Mouse (Mus musculus) T-cell, adult 2 months (primary cell): ENCODE measurements around the gene Klrb1f.
"Not testable (repeated sequence)": the region's sequence is repeated elsewhere in the genome, so short reads cannot be mapped to it uniquely, and the experiment has no call there.

ENCODE experiments used
- DNase-seq: peaks from one replicate; pipeline ENCODE4 v3.0.0; 2022; ENCODE audit warnings: low spot score

Klrb1f gene

GRCm38 (mm10) chr6:129045601-129046000 lies at the start of gene Klrb1f:
Gene Klrb1f (plus strand): TSS chr6:129045901.
- no peak for DNase-seq

GRCm38 (mm10) chr6:128996054-128996767 lies 49.5 kb upstream of the Klrb1f start:
- DNase-seq: no peak

DNA sequence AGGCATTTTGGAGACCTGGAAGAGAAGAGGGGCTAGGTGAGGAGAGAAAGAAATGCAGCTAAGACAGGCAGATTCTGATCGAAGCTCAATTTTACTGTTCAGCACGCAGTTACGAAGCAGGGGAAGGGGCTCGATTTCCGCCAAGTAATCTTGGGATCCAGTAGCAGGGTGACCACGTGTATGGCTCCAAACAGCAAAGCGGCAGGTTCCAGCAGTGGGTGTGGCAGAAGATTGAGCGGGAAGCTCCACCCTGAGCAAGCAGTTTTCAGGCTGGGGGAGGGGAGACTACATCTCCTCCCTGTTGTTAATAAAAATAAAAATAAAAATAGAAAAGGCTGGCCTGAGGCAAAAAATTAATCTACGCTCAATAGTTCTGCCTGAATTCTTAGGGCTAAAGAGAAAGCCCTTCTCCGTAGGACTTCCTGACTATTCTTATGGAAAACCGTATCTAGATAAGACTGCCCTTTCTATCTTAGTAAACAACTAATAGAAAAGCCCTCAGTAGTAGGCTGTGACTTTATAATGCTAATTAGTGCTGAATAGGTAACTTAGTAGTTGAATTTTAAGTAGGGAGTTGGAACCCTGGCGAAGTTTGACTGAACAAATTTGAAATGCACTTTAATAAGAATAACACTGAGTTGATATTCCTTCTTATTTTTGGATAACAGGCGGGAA lies 48.8 kb upstream of the Klrb1f start:
- no peak for DNase-seq

DNA sequence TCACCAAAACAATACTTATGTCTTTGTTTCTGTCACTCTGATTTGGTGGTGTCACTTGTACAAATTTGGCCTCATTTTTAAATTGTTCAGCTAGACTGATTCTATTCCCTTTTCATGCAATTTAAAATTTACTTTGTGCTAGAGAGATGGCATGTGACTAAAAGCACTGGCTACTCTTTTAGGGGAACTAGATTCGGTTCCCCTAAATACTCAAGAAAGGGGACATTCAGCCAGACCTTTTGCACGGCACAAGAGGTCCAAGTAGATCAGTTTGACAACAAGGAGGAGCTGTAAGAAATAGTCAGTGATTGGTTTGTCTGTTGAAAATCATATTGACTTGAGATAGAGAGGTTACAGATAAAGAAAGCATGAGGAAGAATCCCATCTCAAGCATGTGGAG lies 44.3 kb upstream of the Klrb1f start:
- DNase-seq: no peak

- no peak for DNase-seq
These were observed 37.1 kb upstream of the Klrb1f start for GRCm38 (mm10) chr6:129008552-129008951.

DNA sequence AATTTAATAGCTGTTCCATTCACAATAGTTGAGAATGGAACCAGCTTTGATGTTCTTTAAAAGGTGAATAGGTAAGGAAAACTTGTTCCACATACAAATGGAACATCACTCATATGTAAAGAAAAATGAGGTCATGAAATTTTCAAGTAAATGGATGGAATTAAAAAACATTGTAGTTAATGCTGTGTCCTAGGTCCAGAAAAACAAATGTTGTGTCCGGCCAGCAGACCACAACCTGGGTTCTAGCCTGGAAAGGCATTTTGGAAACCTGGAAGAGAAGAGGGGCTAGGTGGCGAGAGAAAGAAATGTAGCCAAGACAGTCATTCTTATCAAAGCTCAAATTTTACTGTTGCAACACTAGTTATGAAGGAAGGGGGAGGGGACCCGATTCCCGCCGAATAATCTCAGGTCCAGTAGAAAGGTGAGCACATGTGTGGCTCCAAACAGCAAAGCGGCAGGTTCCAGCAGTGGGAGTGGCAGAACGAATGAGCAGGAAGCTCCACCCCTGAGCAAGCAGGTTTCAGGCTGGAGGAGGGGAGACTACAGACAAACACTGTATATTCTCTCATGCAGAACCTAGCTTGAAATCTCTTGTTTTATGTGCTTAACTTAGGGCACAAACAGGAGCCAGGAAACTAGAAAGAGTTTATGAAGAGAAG lies 35.7 kb upstream of the Klrb1f start:
- not testable (repeated sequence) for DNase-seq

GRCm38 (mm10) chr6:129010505-129010873 lies 35.2 kb upstream of the Klrb1f start:
- DNase-seq: no peak

DNA sequence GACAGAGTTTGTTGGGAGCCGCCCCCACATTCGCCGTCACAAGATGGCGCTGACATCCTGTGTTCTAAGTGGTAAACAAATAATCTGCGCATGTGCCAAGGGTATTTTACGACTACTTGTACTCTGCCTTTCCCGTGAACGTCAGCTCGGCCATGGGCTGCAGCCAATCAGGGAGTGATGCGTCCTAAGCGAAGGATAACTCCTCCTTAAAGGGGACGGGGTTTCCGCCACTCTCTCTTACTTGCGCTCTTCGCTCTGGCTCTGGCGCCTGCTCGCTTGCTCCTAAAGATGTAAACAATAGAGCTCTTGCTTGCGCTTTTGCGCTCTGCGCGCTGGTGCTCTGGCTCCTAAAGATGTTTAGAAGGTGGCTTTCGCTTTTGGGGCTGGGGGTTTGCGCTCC lies 33.7 kb upstream of the Klrb1f start:
- DNase-seq: not testable (repeated sequence)

GRCm38 (mm10) chr6:129012966-129013365 lies 32.7 kb upstream of the Klrb1f start:
- no peak for DNase-seq

GRCm38 (mm10) chr6:129013762-129014276 lies 31.9 kb upstream of the Klrb1f start:
- no peak for DNase-seq

DNA sequence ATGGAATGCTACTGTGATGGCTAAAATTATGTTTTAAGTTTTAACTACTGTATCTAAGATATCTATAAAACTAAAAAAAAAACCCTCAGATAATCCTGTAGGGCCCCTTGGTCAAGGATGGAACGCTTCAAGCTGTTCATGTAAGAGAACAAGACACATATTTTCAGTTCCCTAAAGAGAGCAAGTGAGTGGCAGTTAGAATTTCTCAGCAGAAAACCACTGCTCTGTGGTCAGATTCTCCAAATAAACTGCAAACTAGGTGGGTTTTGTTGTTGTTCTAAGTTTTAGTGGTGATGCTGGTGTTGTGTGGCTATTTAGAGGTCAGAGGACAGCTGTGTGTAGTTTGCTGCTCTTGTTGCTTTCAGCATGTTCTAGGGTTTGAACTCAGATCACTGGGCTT lies 31.3 kb upstream of the Klrb1f start:
- no peak for DNase-seq

GRCm38 (mm10) chr6:129027451-129028248 lies 18.1 kb upstream of the Klrb1f start:
- DNase-seq: no peak

DNA sequence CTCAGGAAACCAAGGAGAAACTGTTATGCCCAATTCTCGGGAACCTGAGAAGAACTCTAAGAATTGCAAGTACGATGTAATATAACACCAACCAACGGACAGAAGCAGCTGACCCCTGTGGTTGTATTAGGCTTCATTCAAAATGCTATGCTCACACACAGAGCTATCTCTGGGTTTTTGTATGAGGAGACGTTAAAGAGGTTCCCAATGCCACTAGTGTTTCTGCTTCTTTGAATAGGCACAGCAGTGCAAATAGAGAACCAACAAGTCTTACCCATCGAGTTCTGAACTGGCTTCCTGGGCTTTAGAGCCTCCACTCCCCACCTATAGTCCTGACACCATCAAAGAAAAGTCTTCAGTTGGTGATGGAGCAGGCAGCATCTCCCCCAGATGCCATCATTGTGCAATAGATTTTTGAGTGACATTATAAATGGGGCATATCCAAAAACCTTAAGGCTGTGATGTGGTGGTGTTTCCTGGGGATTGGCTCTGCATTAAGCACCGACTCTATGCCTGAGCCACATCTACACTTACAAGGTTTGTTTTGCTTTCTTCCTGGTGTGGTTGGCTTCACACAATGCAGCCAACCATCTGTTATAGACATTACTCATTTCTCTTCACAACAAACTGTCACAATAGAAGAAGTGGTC lies 15.4 kb upstream of the Klrb1f start:
- no peak for DNase-seq

GRCm38 (mm10) chr6:129030964-129031363 lies 14.7 kb upstream of the Klrb1f start:
- DNase-seq: no peak

DNA sequence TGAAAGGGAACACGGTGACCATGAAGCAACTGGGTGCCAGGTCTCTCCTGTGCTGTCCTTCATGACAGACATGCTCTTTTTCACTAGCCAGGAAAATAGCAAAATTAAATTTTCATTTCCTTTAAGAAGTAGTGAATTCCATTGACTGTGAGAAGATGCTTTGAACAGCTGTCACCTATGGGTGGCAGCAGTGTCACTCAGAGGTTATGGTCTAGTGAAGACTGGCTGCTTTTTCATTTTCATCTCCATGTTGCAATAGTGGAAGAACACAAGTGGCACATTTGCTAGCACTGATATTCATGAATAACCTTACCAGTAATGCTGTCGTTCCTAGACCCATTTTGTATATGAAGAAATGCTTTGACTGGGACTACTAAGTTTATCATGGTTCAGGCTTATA lies 12.3 kb upstream of the Klrb1f start:
- DNase-seq: peak; percentile 45

GRCm38 (mm10) chr6:129035017-129035416 lies 10.7 kb upstream of the Klrb1f start:
- DNase-seq: no peak

- DNase-seq: peak; percentile 13
These were observed 9.4 kb upstream of the Klrb1f start for GRCm38 (mm10) chr6:129036326-129036725.

DNA sequence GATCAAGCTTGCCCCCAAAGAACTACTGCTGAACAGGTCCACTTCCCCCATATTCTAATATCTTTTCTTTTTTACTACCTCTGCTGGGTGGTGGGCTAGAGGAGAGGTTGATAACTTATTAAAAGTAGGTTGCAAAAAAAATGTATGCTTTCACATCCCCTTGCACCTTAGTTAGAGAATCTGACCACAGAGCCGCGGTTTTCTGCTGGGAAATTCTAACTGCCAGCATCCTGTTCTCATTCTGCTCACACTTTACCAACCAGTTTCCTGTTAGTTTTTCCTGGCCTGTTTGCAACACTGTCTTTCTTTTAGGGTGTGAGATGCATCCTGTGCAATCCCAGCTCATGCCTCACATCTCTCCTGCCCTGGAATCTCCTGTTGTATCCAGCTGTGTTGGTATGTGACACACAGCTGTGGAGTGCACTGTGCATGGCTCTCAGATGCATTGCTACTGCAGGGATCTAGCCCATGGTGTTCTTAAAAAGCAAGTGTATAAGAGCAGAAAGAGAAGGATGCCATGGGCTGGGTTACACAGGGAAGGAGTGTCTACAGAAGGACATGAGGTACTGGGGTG lies 8.7 kb upstream of the Klrb1f start:
- peak; percentile 74 for DNase-seq

DNA sequence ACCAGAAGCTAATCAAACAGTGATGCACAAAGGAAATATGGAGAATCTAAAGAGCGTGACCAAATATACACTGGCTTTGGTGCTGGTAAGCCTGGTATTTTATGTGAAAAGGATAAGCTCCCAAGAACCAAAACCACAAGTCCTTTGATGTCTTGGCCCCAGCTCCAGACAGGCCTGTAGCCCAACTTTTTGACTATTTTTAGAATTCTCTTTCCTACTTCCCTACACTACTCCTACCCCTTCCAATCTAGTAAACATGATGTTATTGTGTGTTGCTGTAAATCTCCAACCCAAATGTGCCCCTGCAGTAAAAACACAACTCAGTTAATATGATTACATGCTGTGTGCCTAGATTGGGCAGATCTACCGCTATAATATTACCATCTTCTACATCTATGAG lies 4.2 kb upstream of the Klrb1f start:
- no peak for DNase-seq

DNA sequence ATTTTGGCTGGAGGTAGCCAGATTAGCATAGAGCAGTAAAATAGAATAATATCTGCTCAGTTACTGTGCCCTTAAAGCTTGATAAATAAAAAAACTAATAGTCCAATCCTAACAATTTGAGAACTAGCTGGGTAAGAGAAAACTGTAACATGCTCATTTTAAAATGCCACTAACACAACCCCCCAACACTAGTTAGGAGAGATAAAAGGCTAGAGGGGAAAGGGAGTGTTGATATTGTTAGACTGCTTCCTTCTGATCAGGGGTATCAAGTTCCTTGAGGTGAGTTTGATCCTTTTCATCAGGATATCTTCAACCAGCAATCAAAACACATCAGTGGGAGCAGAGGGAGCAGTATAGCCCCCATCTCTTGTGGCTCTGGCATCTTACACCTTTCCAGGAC lies 3.2 kb upstream of the Klrb1f start:
- no peak for DNase-seq

- no peak for DNase-seq
These were observed 2.7 kb downstream of the Klrb1f start for GRCm38 (mm10) chr6:129048381-129048780.
